Mouse (Mus musculus) embryo, embryonic 9.5 days (tissue): Measurements from ENCODE around the gene Syt16.
A peak's percentile ranks its signal among the peaks of the same experiment; 100 is the strongest.

Experiments used
- DNase-seq: peaks from one replicate; pipeline ENCODE4 v3.0.0-alpha.2; 2017; ENCODE audit errors: extremely low spot score

Gene Syt16

DNA sequence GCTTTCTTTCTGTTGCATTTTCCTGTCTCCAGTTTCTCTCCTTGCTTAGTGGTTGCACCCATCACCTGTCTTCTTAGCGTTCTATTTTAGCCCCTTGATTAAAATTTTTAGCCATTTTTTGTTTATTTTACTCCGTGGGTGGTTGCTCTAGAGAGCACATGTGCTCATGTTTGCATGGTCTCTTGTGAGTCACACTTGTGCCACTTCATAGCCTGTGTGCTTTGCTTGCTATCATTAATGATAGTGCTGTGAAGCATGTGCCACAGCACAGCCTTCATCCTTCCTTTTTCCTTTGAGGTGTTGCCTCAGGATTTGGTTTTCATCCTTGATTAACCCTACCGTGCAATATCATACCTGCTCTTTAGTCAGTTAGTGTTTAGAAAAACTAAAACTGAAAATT lies 214.7 kb downstream of the Syt16 start:
- no peak for DNase-seq

DNA sequence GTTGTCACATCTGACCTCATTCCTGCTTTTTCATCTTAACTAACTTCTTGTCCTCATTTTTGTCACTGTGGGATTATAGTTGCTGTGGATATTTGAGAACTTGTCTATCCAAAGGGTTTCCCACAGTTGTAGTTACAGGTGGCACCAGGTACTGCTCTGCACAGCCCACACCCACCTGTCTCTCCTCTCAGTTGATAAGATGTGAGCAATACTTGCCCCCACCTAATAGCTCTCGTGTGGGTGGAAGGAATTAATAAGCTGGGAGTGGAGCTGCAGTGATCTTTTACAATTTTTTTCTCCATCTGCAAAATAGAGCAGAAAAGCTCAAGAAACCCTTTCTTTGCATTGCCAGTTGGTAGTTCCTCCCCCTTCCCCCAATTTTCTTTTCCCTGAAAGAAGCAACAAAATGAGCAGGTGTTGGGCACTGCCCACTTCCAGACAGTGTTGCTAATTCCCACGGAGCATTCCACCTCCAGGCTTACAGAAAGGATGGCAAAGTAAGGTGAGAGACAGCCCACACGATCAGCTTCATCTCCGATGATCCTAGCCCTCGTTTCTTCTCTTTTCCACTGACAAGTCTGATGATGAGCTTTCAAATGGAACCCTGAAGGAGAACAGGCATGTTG lies 218.8 kb downstream of the Syt16 start:
- no peak for DNase-seq

DNA sequence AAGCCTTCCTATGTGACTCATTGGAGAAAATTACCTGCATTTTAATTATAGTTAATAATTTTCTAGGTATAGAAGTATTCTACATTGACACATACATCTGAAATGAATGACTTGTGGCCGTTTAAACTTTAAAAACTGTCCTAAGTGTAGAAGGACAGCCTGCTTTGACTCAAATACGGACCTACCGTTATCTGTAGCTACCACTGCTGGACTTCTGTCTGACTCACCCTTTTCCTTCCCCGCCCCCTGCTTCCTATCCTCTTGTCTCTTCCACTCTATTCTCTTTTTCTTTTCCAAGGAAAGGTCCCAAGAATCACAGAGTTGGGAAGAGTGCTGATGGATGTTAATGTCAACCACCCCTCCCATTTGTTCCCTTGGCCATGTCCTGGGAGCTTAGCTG lies 222.4 kb downstream of the Syt16 start:
- DNase-seq = no peak

DNA sequence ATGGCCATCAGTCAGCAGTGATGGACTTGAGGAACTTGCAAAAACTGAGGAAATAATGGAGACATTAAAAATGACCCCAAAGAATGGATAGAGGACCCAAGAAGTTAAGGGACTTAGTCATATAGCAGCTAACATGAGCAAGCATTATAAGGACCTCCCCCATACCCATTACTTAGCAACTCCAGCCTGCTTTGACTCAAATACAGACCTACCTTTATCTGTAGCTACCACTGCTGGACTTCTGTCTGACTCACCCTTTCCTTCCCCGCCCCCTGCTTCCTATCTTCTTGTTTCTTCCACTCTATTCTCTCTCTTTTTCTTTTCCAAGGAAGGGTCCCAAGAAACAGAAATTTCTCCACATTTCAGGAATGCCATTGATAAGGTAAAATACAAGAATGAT lies 223.2 kb downstream of the Syt16 start:
- no peak for DNase-seq

DNA sequence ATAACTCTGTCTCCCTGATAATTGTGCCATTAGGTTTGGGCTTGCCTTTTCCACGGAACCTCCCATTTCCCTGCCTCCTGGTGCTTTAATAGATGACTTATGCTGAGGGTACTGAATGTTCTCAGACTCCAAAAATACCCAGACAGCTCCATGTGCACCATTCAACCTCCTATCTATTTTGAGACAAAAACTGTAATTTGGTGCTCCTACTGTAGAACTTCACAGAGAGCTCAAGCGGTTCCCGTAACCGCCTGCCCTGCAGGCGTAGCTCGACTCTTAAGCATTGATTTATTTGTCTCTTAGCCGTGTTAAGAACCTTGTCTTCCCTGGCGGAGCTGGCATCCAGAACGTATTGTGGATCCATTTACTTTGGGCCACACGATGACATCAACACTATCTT lies 233.3 kb downstream of the Syt16 start:
- no peak for DNase-seq

DNA sequence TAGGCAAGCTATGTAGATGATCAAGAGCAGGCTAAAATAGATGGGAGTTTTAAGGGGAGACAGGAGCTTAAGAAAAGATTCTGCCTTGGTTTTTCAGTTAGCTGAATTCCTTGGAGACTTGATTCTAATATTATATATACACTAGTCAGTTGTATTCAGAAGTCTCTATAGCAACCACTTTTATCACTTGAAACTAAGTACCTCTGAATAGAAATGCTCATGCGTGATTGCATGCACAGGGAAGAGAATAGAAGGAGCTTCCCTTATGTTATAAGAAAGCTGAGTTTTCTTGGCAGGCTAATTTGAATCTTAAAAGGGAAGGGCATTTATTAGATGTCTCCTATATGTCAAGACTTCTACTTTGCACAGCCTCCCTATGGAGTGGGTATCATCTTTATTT lies 235.4 kb downstream of the Syt16 start:
- no peak for DNase-seq

DNA sequence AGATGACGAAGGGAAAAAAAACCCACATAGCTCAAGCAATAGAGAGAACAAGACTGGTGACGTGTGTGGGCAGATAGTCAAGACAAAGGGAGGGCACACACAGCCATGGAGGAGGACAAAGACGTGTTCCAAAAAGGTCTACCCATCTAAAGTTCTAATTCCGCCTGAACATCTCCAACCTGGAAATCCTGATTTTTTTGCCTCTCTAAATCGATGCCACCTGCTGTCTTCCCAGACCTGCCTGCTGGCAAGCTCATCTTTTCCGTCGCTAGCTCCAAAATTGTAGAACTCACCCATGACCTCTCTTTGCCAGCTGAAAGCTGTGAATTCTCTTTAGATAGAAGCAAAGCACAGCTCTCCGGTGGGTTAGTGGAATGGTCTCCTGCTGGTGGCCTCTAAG lies 238.7 kb downstream of the Syt16 start:
- no peak for DNase-seq

DNA sequence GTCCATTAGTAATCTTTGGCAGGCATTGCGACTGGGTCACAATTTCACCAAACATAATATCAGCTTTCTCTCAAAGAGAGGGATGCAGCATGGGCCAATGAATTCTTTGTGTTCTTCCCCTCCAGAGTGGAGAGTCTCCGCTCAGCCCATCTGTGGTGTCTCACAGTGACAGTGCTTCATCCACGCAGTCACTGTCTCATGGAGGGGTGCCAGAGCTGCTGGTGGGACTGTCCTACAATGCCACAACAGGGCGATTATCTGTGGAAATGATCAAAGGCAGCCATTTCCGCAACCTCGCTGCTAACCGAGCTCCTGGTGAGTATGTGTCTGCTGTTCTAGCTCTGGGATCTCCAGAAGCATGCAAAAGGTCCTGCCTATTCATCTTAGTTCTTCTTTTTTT lies 240.6 kb downstream of the Syt16 start:
- DNase-seq = no peak

DNA sequence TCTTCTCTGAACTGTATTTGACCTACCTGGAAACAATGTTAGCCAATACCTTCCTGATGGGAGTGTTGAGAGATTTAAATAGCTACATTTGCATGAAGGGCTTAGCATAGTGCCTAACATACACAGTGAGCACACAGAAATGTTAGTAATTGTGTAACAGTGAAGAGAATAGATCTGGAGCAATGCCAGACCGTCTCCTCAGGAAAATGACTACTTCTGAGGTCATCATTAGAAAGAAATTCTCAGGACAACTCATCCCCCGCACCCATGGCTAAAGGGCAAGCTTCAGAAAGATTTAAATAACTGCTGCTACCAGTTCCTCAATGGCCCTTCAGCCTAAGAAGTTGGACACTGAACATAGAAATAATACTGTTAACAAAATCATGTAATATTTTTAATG lies 241.3 kb downstream of the Syt16 start:
- DNase-seq = no peak

DNA sequence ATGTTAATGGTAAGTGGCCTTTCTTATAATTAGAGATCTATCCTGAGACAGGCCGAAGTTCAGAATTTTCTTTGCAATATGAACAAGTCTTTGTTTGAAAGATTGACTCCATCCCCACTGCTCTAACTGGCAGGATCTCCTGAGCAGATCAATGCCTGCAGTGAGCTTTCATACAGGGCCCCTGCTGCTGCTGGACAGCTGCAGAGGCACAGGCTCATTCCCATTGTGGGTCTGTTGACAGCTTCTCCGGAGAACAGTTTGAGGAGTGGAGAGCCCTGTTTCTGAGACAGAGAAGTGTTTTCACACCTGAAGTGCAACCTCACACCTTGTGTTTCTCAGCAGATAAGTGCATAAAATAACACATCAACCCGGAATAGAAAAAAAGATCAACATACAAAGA lies 267.4 kb downstream of the Syt16 start:
- no peak for DNase-seq

DNA sequence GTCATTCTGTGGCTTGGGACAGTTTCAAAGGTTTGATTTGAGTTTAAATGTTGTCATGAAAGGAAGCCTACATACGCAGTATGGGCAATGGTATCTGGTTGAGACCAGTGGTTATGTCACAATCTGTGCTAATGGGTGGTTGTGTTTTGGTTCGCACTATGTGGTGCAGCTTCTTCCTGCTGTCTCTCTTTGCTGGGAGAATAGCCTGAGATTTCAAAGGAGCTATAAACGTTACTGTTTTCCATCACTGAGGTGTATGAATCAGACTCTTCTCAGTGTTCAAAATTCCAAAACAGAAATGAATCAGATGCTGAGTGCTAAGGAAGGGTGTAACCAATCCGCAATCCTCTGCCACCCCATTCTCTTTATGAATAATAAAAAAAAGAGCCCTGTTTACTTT lies 269.6 kb downstream of the Syt16 start:
- no peak for DNase-seq

DNA sequence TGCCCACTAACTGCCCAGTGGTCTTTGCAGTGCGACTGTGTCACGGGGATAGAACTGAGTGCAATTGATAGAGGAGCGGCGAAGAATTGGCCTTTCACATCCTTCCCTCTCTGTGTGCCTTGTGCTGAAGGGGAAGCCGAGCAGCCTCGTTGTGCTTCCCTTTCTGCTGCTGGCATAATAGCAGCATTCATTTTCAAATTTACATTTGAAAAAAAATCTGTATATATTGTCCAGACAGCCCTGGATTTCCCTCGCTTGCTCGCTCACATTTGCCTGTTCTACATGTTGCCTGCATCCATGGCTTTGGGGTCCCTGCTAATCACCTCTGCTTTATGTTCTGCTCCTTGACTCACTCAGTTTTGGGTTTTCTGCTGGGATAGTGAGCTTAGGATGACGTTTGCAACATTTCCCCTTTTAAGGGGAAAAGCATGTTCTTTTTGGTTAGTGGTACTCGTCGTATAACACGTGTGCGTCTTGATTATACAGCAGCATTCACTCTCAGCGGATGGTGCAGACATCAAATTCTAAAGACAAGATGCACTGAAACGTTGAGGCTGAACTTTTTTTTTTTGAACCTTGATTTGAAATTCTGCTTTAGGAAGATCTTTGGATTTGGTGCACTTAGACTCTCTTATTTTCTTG lies 271.3 kb downstream of the Syt16 start:
- DNase-seq = no peak

DNA sequence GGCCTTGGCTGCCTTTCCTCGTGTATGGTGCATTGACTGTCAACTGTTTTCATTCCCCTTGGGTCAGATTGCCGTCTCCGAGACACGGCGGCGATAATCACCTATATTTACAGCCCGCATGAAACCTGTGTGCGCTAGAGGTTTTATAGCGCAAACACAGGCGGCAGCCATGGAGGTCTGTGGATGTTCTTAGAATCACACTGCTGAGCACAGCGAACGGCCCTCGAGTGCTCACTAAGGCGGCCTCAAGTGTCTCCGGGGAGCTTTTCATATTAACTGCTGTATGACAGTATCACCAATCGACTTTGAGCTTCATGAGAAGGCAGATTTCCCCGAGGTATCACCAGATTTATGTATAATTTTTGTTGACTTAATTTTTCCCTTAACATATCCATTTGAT lies 275.1 kb downstream of the Syt16 start:
- DNase-seq = no peak

DNA sequence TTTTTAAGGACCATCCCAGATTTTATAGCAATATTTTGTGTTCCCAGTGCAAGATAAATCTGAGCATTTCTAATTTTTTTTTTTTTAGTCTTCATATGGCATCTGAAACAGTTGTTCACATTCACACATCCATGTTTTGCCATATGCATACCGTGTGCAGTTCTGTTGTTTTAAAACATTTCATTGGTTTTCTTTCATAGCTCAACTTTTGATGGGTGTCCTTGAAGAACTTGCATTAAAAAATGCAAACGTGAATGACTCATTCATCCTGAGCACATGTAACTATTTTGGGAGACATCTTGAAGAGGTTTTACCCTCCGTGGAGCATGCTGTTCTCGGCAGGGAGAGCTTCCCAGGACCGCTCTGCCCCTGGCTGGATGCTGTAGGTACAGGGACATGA lies 279.8 kb downstream of the Syt16 start:
- no peak for DNase-seq

DNA sequence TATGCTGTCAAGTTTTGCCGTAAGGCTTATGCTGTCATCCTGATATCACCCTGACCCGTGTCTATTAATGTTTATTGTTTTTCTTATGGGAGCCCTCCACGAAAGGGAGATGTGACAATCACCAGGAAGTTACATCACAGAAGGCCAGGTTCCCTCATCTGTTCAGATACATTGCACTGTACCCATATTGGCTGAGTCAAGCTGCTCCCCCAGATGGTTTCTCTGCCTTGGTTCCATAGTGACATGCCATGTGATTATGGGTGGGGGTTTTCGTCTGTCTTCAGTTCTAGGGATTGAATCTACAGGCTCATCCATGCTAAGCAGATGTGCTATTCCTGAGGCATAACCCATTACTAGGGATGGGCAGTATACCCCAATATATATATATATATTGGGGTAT lies 283.9 kb downstream of the Syt16 start:
- DNase-seq = no peak

DNA sequence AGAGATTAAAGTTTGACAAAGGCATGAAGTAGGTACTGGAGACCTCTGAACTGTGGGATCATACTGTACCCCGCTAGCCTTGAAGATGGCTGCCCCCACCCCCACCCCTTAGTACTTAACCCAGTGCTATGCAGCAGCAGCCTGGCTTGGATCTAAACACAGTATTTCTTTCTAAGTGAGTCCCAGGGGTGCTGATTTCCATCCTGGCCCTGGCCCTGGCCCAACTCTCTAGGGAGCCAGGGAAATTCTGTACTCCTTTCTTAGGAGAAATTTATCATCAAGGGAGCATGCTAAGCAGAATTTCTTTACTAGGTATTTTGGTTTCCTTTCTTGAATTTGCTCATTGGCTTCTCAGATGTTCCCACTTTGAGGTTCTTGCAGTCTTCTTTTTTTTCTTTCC lies 285.4 kb downstream of the Syt16 start:
- DNase-seq = no peak

DNA sequence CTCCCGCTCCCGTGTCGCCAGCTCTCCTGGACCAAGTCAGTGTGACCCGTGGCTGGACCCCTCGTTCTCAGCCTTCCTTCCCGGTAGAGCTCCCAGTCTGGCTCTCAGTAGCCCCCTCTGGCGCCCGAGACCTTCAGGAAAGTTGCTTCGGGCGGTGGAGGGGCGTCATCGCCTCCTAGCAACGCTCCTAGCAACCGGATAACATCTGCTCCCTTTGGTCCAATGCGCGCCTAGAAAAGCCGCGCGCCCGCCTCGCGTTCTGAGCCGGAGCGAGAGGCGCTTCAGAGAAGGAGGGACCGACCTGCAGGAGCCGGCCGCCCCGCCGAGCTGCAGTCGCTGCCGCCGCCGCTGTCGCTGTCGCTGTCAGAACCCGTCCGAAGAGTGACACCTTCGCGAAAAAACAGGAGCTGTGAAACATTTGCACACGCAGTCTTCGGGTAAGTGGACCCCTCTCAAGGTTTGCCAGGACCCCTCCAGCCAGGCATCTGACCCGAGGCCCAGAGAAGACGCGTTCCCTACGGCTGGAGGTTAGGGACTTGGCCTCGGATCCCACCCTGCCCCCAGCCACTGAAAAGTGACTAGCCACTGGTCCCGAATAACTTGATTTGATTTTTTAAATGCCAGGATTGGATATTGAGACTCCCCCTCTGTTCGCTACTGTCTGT lies 286.7 kb downstream of the Syt16 start:
- DNase-seq = peak; percentile 92

DNA sequence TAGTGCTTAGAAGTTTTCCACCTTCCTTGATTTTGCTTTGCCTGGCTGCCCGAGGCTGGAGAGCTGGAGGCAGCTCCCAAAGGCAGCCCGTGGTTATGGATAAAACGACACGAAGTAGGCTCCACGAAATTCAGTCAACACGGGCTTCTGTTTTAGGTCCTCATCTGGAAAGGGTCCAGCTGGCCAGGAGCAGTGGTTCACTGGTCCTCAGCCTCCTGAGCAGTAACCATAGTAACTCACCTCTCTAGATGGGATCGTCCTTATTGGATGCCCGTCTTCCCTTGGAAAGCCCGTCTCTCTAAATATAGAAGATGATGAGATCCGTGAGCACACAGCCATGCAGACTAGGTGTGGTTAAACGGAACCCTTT lies 287.2 kb downstream of the Syt16 start:
- no peak for DNase-seq

DNA sequence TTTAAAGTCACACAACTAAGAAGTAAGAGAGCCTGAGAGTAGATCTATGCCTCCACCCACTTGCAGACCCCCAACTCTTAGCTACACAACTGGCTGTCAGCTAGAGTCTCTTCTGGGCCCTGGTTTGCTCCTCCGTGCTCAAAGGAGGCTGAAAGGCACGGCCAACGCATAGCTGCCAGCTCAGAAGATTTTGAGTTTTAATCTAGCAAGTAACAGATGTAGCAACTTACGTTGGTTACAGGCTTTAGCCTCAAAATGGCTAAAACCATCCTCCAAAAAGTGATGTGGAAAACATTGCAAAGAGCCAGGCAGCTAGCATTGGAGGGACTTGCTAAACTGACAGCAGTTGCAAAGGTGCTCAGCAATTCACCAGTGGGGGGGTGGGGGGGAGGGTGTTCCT lies 293.5 kb downstream of the Syt16 start:
- no peak for DNase-seq

DNA sequence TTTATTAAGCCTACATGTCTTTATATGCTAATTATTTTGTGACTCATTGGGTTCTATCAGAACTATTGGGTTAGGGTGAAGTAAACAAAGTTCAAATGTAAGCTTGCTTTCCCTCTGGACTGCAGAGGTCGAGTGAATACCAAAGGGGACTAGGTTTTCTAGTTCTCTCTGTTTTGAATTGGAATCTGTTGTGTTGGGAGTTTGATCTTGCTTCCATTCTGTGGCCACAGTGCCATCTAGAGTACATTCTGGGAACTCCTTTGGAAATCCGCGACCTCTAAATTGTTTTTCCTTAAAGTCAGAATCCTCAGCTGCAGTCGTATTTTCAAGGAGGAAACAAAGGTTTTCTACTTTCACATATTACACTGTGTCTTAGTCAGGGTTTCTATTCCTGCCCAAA lies 296.2 kb downstream of the Syt16 start:
- peak; percentile 66 for DNase-seq

DNA sequence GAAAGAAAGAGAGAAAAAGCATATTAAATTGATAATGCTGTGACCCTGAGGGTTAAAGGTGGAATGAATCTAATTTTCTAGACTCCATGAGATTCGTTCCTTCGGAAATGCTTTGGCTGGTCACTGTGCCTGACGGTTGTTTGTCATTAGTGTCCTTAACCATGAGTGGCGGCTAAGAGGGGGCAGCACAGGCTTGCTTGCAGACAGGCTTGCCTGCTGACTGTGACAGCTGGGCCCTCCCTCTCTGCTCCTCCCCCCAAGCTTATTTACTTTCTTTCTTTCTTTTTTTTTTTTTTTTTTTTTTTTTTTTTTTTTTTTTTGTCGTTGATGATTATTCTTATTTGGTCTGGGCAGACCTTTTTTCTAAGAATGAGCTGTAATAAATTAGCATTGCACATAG lies 298.9 kb downstream of the Syt16 start:
- DNase-seq = no peak

DNA sequence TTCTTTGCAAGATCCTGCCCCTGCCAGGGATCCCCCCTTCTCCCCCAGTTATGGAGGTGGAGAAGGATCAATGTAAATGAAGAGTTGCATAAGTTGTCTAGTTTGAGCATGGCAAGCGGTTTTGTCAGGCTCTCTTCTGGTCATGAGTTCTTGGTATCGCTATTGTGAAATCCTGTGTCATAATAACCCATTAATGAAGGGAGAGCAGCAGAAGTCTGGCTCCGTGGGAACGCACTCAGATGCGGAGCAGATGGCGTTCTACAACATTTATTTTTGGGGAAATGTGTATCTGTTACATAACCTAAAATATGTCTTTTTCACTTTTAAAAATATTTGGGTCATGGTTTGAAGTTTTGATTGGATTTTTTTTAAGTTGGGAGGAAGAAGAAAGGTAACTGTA lies 304.1 kb downstream of the Syt16 start:
- DNase-seq = no peak

DNA sequence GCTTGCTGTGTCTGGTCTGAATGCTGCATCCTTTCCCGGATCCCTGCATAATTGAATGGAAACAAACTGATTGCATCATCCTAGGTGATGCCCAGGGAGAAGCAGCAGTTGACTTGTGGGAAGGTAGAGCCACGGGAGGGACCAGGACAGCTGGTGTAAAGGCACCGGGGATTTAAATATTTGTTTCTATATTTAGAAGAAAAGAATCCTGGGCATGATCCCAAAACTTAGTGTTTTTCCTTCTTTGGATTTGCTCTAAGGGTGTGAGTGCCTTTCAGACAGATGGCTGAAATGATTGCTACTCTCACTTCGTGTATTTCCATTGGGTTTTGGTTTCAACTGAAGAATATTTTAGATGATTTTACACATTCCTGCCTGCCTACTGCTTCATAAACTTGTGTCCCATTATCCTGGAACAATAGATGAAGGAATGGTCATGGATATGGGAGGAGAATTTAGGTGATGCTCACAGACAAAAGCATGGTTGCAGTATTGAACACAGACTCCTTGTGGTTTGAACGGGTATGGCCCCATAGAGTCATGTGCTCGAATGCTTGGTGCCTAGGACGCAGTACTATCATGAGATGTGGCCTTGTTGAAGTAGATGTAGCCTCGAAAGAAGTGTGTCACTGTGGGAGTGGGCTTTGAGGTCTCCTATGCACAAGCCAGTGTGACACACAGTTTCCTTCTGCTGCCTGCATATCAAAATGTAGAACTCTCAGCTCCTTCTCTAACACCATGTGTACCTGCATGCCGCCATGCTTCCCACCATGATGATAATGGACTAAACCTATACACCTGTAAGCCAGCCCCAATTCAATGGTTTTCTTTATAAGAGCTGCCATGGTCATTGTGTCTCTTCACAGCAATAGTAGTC lies 306.2 kb downstream of the Syt16 start:
- no peak for DNase-seq
